Mouse (Mus musculus): ENCODE data around the gene Asb1. TPM values are rescaled to one million over a fixed set of nuclear protein-coding genes. Genes with fewer than 3 reads are reported as not detected.

The Asb1 gene
- polyA plus RNA-seq, 1 experiment from 2014 or later = 12.3 TPM

- Histone ChIP-seq H3K27ac (no peak overlapping the region), H3K4me2 (no peak overlapping the region), H3K9ac (no peak overlapping the region), H3K9me3 (replicated peaks) (no peaks in the 10 kb centered on the region), H3K27me3 (0 out of 2 replicates have a peak, but pooled peaks cover 2% of the 10 kb centered on the region), H3K4me1 (replicated peaks) (peaks cover 19% of the 10 kb centered on the region), H3K4me3 (replicated peaks) (no peak overlapping the region), H3K36me3 (no peaks in the 10 kb centered on the region)
- ATAC-seq (ENCODE audit: low read depth) (no peak), DNase-seq (no peak)
- 10% methylated on average over 2 of the region's 2 CpGs for WGBS (ENCODE audit: insufficient replicate concordance)
These were observed 40.2 kb downstream of the Asb1 start for GRCm38 (mm10) chr1:91580503-91580902.

DNA sequence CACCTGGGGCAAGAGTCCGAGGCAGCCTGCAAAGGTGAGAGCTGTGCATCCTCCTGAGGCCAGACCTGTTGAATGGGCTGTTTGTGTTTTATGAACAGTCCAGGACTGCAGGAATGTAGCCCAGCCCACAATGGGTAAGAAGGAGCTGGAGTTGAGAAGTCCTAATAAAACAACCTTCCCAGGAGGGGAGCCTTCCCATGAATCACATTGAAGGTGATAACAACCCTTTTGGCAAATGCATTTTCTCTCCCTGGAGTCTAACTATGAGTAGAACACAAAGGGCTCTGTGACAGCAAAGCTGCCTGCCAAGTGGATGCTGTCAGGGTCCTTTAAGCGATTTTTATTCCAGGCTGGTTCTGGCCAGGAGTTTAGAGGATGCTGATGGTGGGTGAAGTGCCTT is 40.9 kb downstream of the Asb1 start:
- DNase-seq (no peak), ATAC-seq (ENCODE audit: low read depth) (no peak)
- Histone ChIP-seq H3K27ac (no peak overlapping the region), H3K4me2 (no peak overlapping the region), H3K9me3 (replicated peaks) (no peaks in the 10 kb centered on the region), H3K4me3 (replicated peaks) (no peak overlapping the region), H3K4me1 (replicated peaks) (peaks cover 19% of the 10 kb centered on the region), H3K27me3 (0 out of 2 replicates have a peak, but pooled peaks cover 2% of the 10 kb centered on the region), H3K9ac (no peak overlapping the region), H3K36me3 (no peaks in the 10 kb centered on the region)
- WGBS (ENCODE audit: insufficient replicate concordance) = 49% methylated on average over 2 of the region's 2 CpGs

- ATAC-seq (ENCODE audit: low read depth) (no peak), DNase-seq (no peak)
- Histone ChIP-seq H3K4me3 (replicated peaks) (no peak overlapping the region), H3K27me3 (0 out of 2 replicates have a peak, but pooled peaks cover 2% of the 10 kb centered on the region), H3K4me1 (replicated peaks) (peaks cover 7% of the 10 kb centered on the region), H3K9ac (no peak overlapping the region), H3K27ac (no peak overlapping the region), H3K9me3 (replicated peaks) (no peaks in the 10 kb centered on the region), H3K4me2 (no peak overlapping the region), H3K36me3 (no peaks in the 10 kb centered on the region)
- WGBS (ENCODE audit: insufficient replicate concordance) = 68% methylated on average over 17 of the region's 17 CpGs
These were observed 44.9 kb downstream of the Asb1 start for GRCm38 (mm10) chr1:91584969-91585835.

GRCm38 (mm10) chr1:91589738-91590137 is 49.4 kb downstream of the Asb1 start:
- Histone ChIP-seq H3K4me1 (replicated peaks) (no peaks in the 10 kb centered on the region), H3K27me3 (no peaks in the 10 kb centered on the region), H3K27ac (no peak overlapping the region), H3K36me3 (no peaks in the 10 kb centered on the region), H3K4me3 (replicated peaks) (no peak overlapping the region), H3K9me3 (replicated peaks) (no peaks in the 10 kb centered on the region), H3K9ac (no peak overlapping the region), H3K4me2 (no peak overlapping the region)
- 55% methylated on average over 6 of the region's 6 CpGs for WGBS (ENCODE audit: insufficient replicate concordance)
- DNase-seq (no peak), ATAC-seq (ENCODE audit: low read depth) (no peak)

- 77% methylated on average over 9 of the region's 9 CpGs for WGBS (ENCODE audit: insufficient replicate concordance)
- Histone ChIP-seq H3K4me3 (replicated peaks) (no peak overlapping the region), H3K9me3 (replicated peaks) (no peaks in the 10 kb centered on the region), H3K36me3 (no peaks in the 10 kb centered on the region), H3K4me2 (no peak overlapping the region), H3K27me3 (no peaks in the 10 kb centered on the region), H3K27ac (no peak overlapping the region), H3K4me1 (replicated peaks) (no peaks in the 10 kb centered on the region), H3K9ac (no peak overlapping the region)
- DNase-seq = no peak
- no peak for ATAC-seq (ENCODE audit: low read depth)
These were observed 55.2 kb downstream of the Asb1 start for GRCm38 (mm10) chr1:91595521-91596020.

DNA sequence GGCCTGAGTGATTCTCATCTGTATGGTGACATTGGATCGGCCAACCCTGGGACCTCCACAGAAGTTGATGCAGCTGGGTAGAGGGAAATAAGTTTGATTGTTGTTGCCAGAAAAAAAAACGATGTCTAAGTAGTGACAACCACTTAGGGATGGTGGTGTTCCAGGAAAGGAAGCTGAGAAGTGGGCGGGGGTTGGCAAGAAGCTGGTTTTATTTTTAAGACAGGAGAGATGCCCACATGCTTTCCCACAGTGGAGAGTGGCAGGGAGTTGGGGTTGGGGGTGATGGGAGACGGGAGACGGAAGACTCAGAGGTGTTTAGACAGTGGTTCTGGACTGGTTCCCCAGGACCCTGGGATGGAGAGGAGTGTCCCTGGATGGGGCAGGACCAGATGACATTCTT is 57.3 kb downstream of the Asb1 start:
- H3K27me3 ChIP-seq = no peaks in the 10 kb centered on the region
- H3K4me2 ChIP-seq = no peak overlapping the region
- H3K9ac ChIP-seq = no peak overlapping the region
- no peak overlapping the region for H3K4me3 ChIP-seq (replicated peaks)
- ATAC-seq (ENCODE audit: low read depth) (no peak), DNase-seq (no peak)
- H3K4me1 ChIP-seq (replicated peaks) = no peaks in the 10 kb centered on the region
- no peak overlapping the region for H3K27ac ChIP-seq
- no peaks in the 10 kb centered on the region for H3K9me3 ChIP-seq (replicated peaks)
- H3K36me3 ChIP-seq = no peaks in the 10 kb centered on the region
- WGBS (ENCODE audit: insufficient replicate concordance) = 60% methylated on average over 5 of the region's 5 CpGs

- Histone ChIP-seq H3K9ac (no peak overlapping the region), H3K4me3 (replicated peaks) (no peak overlapping the region), H3K4me1 (replicated peaks) (no peaks in the 10 kb centered on the region), H3K36me3 (no peaks in the 10 kb centered on the region), H3K27me3 (no peaks in the 10 kb centered on the region), H3K9me3 (replicated peaks) (no peaks in the 10 kb centered on the region), H3K27ac (no peak overlapping the region), H3K4me2 (no peak overlapping the region)
- DNase-seq = no peak
- no peak for ATAC-seq (ENCODE audit: low read depth)
- 37% methylated on average over 9 of the region's 9 CpGs for WGBS (ENCODE audit: insufficient replicate concordance)
These were observed 60.5 kb downstream of the Asb1 start for GRCm38 (mm10) chr1:91600671-91601361.

GRCm38 (mm10) chr1:91601362-91602096 is 61.2 kb downstream of the Asb1 start:
- Histone ChIP-seq H3K27me3 (no peaks in the 10 kb centered on the region), H3K27ac (no peak overlapping the region), H3K4me1 (replicated peaks) (no peaks in the 10 kb centered on the region), H3K36me3 (no peaks in the 10 kb centered on the region), H3K4me2 (no peak overlapping the region), H3K9me3 (replicated peaks) (no peaks in the 10 kb centered on the region), H3K9ac (no peak overlapping the region), H3K4me3 (replicated peaks) (no peak overlapping the region)
- DNase-seq (no peak), ATAC-seq (ENCODE audit: low read depth) (no peak)
- WGBS (ENCODE audit: insufficient replicate concordance) = 67% methylated on average over 2 of the region's 2 CpGs

- H3K27ac ChIP-seq = no peak overlapping the region
- 67% methylated on average over 14 of the region's 14 CpGs for WGBS (ENCODE audit: insufficient replicate concordance)
These were observed 65.3 kb downstream of the Asb1 start for GRCm38 (mm10) chr1:91605632-91606031.

GRCm38 (mm10) chr1:91606701-91607100 is 66.4 kb downstream of the Asb1 start:
- ATAC-seq (ENCODE audit: low read depth) (no peak), DNase-seq (no peak)
- Histone ChIP-seq H3K36me3 (no peaks in the 10 kb centered on the region), H3K27me3 (no peaks in the 10 kb centered on the region), H3K4me1 (replicated peaks) (no peaks in the 10 kb centered on the region), H3K27ac (no peak overlapping the region), H3K4me3 (replicated peaks) (no peak overlapping the region), H3K9me3 (replicated peaks) (no peaks in the 10 kb centered on the region), H3K4me2 (no peak overlapping the region), H3K9ac (no peak overlapping the region)
- WGBS (ENCODE audit: insufficient replicate concordance) = 64% methylated on average over 7 of the region's 7 CpGs

More at GRCm38 (mm10) chr1:91605632-91606031, 65.3 kb downstream of the Asb1 start:
- no peaks in the 10 kb centered on the region for H3K36me3 ChIP-seq
- no peaks in the 10 kb centered on the region for H3K27me3 ChIP-seq
- no peaks in the 10 kb centered on the region for H3K4me1 ChIP-seq (replicated peaks)
- H3K9me3 ChIP-seq (replicated peaks) = no peaks in the 10 kb centered on the region
- H3K4me3 ChIP-seq (replicated peaks) = no peak overlapping the region
- no peak for ATAC-seq (ENCODE audit: low read depth)
- no peak overlapping the region for H3K9ac ChIP-seq
- H3K4me2 ChIP-seq = no peak overlapping the region
- DNase-seq = no peak

DNA sequence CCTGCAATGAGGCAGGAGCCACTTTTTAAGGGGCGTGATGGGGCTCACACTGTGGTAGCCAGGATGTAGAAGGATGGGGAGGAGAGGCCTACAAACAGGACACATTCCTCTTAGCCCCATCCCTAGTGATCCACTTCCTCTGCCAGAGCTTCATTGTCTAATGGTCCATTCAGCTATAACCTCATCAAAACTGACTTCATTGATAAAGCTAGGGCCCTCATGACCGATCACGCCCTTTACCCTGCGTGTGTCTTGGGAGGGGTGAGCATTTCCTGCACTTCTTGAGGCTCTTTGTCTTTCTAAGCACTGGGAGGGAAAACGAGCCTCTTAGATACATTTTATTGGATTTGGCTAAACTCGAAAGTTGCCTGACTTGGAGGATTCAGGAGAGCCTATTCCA is 66.8 kb downstream of the Asb1 start:
- 56% methylated on average over 6 of the region's 6 CpGs for WGBS (ENCODE audit: insufficient replicate concordance)
- ATAC-seq (ENCODE audit: low read depth) (no peak), DNase-seq (no peak)
- Histone ChIP-seq H3K4me1 (replicated peaks) (no peaks in the 10 kb centered on the region), H3K4me3 (replicated peaks) (no peak overlapping the region), H3K9ac (no peak overlapping the region), H3K36me3 (no peaks in the 10 kb centered on the region), H3K9me3 (replicated peaks) (no peaks in the 10 kb centered on the region), H3K4me2 (no peak overlapping the region), H3K27me3 (no peaks in the 10 kb centered on the region), H3K27ac (no peak overlapping the region)

Data from liver, embryonic 13.5 days (tissue).